11 mouse cellular contexts compared by ENCODE assay signal in the genomic region with DNA sequence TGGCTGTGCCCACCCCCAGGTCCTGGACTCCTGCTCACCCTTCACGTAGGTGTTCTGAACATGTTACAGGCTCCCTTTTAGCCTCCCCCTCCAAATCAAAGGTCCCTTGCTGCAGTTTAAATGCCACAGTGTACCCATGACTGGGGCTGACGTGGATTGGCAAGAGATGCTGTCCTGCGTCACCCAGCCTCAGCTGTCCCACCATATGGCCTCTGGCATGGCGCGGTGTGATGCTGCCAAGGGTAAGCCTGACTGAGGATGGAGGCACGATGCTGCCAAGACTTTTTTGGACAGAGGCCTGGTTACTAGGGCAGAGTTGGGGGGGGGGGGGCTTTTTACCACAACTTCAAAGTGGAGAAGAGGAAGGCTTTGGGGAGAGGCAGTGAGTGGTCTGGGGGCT.
DNase-seq lines count a peak whose midpoint lies in the region; ATAC-seq and TF ChIP-seq lines count a peak whose summit lies in the region.
"Had no signal": no experiment of that assay in that cellular context is flagged by ENCODE, and none has a peak within 500 bp of the region (broad histone marks: within the 10 kb centered on the region; RNA-seq: fewer than 3 reads in every experiment).

No protein-coding gene starts in this region.

- H3K9ac ChIP-seq in heart, embryonic 14.5 days (ENCODE audit: low read length): no peak overlapping the region
- H3K9ac ChIP-seq in heart, embryonic 12.5 days: no peak overlapping the region
- H3K9ac ChIP-seq in neural tube, embryonic 14.5 days (replicated peaks; ENCODE audit: low read depth, low read length): no peak overlapping the region
- H3K9ac ChIP-seq: liver, embryonic 14.5 days had no signal

- no peak overlapping the region for H3K27ac ChIP-seq in heart, embryonic 14.5 days (replicated peaks in 1 of 2; ENCODE audit: control insufficient read depth in 1 of 2, insufficient read depth in 1 of 2, low read depth in 2 of 2, low read length in 2 of 2)
- no peak overlapping the region for H3K27ac ChIP-seq in heart, embryonic 12.5 days (ENCODE audit: poor library complexity, severe bottlenecking)
- peak overlapping the region; percentile 91 for H3K27ac ChIP-seq in layer of hippocampus, adult 2 months
- H3K27ac ChIP-seq in neural tube, embryonic 14.5 days (ENCODE audit: low read depth, low read length): no peak overlapping the region
- H3K27ac ChIP-seq: liver, embryonic 14.5 days had no signal

- no peak overlapping the region for H3K4me3 ChIP-seq in heart, embryonic 14.5 days (ENCODE audit: control insufficient read depth in 1 of 2, insufficient read depth in 1 of 2, low read depth in 1 of 2, low read length in 2 of 2)
- no peak overlapping the region for H3K4me3 ChIP-seq in heart, embryonic 12.5 days
- no peak overlapping the region for H3K4me3 ChIP-seq in layer of hippocampus, adult 2 months
- H3K4me3 ChIP-seq in neural tube, embryonic 14.5 days (ENCODE audit: low read depth, low read length): no peak overlapping the region

- no peak for TF ChIP-seq CTCF in layer of hippocampus, adult 2 months (conservative IDR thresholded peaks at IDR 0.05)

- H3K4me1 ChIP-seq in heart, embryonic 14.5 days (ENCODE audit: control insufficient read depth in 2 of 2, insufficient read depth in 2 of 2, low read length in 2 of 2): peaks cover 20 to 43% of the 10 kb centered on the region in 2 experiments
- H3K4me1 ChIP-seq in heart, embryonic 12.5 days (replicated peaks): peaks cover 43% of the 10 kb centered on the region
- peaks cover 10% of the 10 kb centered on the region; the same call in 1 of the 2 replicates for H3K4me1 ChIP-seq in neural tube, embryonic 14.5 days (ENCODE audit: control insufficient read depth, insufficient read depth, low read length)

- peak; percentile 98 for DNase-seq in cerebellum, adult 18-20 months
- DNase-seq in layer of hippocampus, adult 2 months (ENCODE audit: low spot score in 2 of 2): peak; percentile 90 to 91
- no peak for DNase-seq in kidney, postnatal 36 days
- no peak for DNase-seq in urinary bladder, postnatal 10 days (ENCODE audit: low spot score)
- DNase-seq: gastrocnemius, postnatal 25 days; spleen, adult 18-20 months had no signal

- no peaks in the 10 kb centered on the region for H3K36me3 ChIP-seq in heart, embryonic 14.5 days (ENCODE audit: control insufficient read depth, insufficient read depth, low read length)
- no peaks in the 10 kb centered on the region for H3K36me3 ChIP-seq in heart, embryonic 12.5 days
- H3K36me3 ChIP-seq in neural tube, embryonic 14.5 days (ENCODE audit: control insufficient read depth, insufficient read depth, low read length): no peaks in the 10 kb centered on the region

- no peaks in the 10 kb centered on the region for H3K9me3 ChIP-seq in heart, embryonic 14.5 days (ENCODE audit: control insufficient read depth, low read length)
- H3K9me3 ChIP-seq in heart, embryonic 12.5 days (replicated peaks): no peaks in the 10 kb centered on the region
- no peaks in the 10 kb centered on the region for H3K9me3 ChIP-seq in neural tube, embryonic 14.5 days (ENCODE audit: control insufficient read depth, low read length)

- ATAC-seq in heart, embryonic 14.5 days (ENCODE audit: insufficient number of reproducible peaks, insufficient read depth, low FRiP score, low read depth): peak; percentile 44; the same call in 1 of the 2 replicates
- no peak for ATAC-seq in heart, embryonic 12.5 days (ENCODE audit: insufficient number of reproducible peaks, low FRiP score)
- ATAC-seq in neural tube, embryonic 14.5 days (ENCODE audit: low read depth): peak; percentile 86
- no peak for ATAC-seq in granulocyte monocyte progenitor cell, adult 5-6 weeks (replicated peaks; ENCODE audit: poor library complexity, severe bottlenecking)

- 67% methylated on average over 6 of the region's 6 CpGs for WGBS in heart, embryonic 14.5 days
- WGBS in heart, embryonic 12.5 days: 72% methylated on average over 6 of the region's 6 CpGs
- WGBS in neural tube, embryonic 14.5 days: 74% methylated on average over 6 of the region's 6 CpGs

- H3K4me2 ChIP-seq in heart, embryonic 14.5 days (ENCODE audit: low read length): no peak overlapping the region
- no peak overlapping the region for H3K4me2 ChIP-seq in heart, embryonic 12.5 days
- H3K4me2 ChIP-seq in neural tube, embryonic 14.5 days (ENCODE audit: low read depth, low read length): no peak overlapping the region

- no peaks in the 10 kb centered on the region for H3K27me3 ChIP-seq in heart, embryonic 14.5 days (ENCODE audit: control insufficient read depth, insufficient read depth, low read length)
- H3K27me3 ChIP-seq in heart, embryonic 12.5 days (replicated peaks): no peaks in the 10 kb centered on the region
- no peaks in the 10 kb centered on the region for H3K27me3 ChIP-seq in neural tube, embryonic 14.5 days (ENCODE audit: control insufficient read depth, insufficient read depth, low read length)

Comparison
In these comparisons a context has a peak if more than half of its experiments do, and no peak if none do; other contexts are left out.
1. ATAC-seq: peak in heart, embryonic 14.5 days (single experiment) and neural tube, embryonic 14.5 days (single experiment); none in heart, embryonic 12.5 days (single experiment) and granulocyte monocyte progenitor cell, adult 5-6 weeks (single experiment).
2. DNase-seq: peak in cerebellum, adult 18-20 months (2 of 2) and layer of hippocampus, adult 2 months (2 of 2); none in kidney, postnatal 36 days (0 of 2) and urinary bladder, postnatal 10 days (single experiment).